Mouse (Mus musculus) embryonic fibroblast, embryonic 13.5 days (primary cell): ENCODE measurements around the gene Zfp366.

ENCODE experiments used
- CTCF ChIP-seq: IDR thresholded peaks from 2 replicates; pipeline ENCODE4 v1.5.1; 2011; ENCODE audit warnings: mild to moderate bottlenecking, control low read depth, low read length, moderate library complexity, borderline replicate concordance; ENCODE audit not compliant: insufficient read depth
- POLR2A ChIP-seq: IDR thresholded peaks from 2 replicates; pipeline ENCODE4 v1.6.1; 2011; ENCODE audit warnings: low read depth, mild to moderate bottlenecking, control low read depth, low read length, moderate library complexity

GRCm38 (mm10) chr13:99236222-99236621 lies 51.6 kb downstream of the Zfp366 start:
- no peak for TF ChIP-seq CTCF
- no peak for TF ChIP-seq POLR2A
